Mouse (Mus musculus) neural tube, embryonic 15.5 days (tissue): Measurements from ENCODE around the gene Zbtb43. TPM values are rescaled to one million over a fixed set of nuclear protein-coding genes. Genes with fewer than 3 reads are reported as not detected.

Experiments
- ATAC-seq: fragments of 200-750 bp; cut with Nextera tagmentation; 2 replicates; pipeline ENCODE4 v1.8.0; 2017; ENCODE audit warnings: mild to moderate bottlenecking, moderate TSS enrichment, moderate library complexity; ENCODE audit not compliant: low FRiP score
- H3K27ac ChIP-seq: fragments of 300-500 bp; sonication (generic); replicated peaks from 2 replicates; pipeline ENCODE4 v1.5.1; 2015; ENCODE audit warnings: mild to moderate bottlenecking, inconsistent platforms
- H3K27me3 ChIP-seq: fragments of 300-500 bp; sonication (generic); replicated peaks from 2 replicates; pipeline ENCODE4 v1.6.1; 2015; ENCODE audit warnings: inconsistent platforms
- H3K36me3 ChIP-seq: fragments of 300-500 bp; sonication (generic); 2 replicates; pipeline ENCODE4 v1.6.1; 2015; ENCODE audit warnings: inconsistent platforms
- H3K4me1 ChIP-seq: fragments of 300-500 bp; sonication (generic); 2 replicates; pipeline ENCODE4 v1.6.1; 2015; ENCODE audit warnings: inconsistent platforms
- H3K4me2 ChIP-seq: fragments of 300-500 bp; sonication (generic); 2 replicates; pipeline ENCODE4 v1.6.1; 2015; ENCODE audit warnings: inconsistent platforms, mild to moderate bottlenecking, moderate library complexity
- H3K4me3 ChIP-seq: fragments of 300-500 bp; sonication (generic); replicated peaks from 2 replicates; pipeline ENCODE4 v1.5.1; 2015; ENCODE audit warnings: mild to moderate bottlenecking, inconsistent platforms
- H3K9ac ChIP-seq: fragments of 300-500 bp; sonication (generic); replicated peaks from 2 replicates; pipeline ENCODE4 v1.6.1; 2015; ENCODE audit warnings: mild to moderate bottlenecking, inconsistent platforms
- H3K9me3 ChIP-seq: fragments of 300-500 bp; sonication (generic); replicated peaks from 2 replicates; pipeline ENCODE4 v1.6.1; 2016; ENCODE audit warnings: inconsistent platforms
- WGBS: fragments of 180-500 bp; shearing (Covaris S2); methylation state at CpG from one replicate; pipeline ENCODE4 v1.1.7; 2015; ENCODE audit warnings: mixed read lengths; 5-methylcytosine and 5-hydroxymethylcytosine counted together
- polyA plus RNA-seq: library from polyadenylated mRNA; unstranded; fragments of >200 nt; fragmentation: Nextera tagmentation; extraction: Ambion mirVana; gene quantifications from 2 replicates; pipeline ENCODE4 v1.2.1, GENCODE M21; 2015

Gene Zbtb43
- polyA plus RNA-seq, result 20.4 and 21.9 TPM in 2 replicates

DNA sequence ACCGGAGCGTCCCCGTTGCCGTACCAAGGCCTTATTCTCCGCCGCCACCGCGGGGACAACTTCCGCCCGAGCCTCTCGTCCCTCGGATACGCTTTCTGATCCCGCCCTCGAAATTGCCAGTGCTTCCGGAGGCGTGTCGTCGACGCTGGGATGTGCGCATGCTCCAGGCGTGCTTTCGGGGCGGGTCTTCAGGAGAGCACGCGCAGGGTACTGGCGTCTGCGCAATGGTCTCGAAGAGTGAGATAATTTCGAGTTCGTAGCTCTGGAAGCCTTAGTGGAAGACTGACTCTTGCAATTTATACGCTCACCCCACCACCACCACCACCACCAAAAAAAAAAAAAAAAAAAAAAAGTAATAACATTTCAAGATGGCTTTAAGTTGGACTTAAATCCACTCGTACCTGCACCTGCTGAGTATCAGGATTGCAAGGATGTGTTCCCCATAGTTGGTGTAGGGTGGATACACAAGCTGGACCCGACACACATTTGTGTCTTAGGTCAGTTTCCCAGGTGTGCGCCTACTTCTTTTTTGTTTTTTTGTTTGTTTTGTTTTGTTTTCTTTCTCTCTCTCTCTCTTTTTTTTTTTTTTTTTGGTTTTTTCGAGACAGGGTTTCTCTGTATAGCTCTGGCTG lies at the start of gene Zbtb43:
Gene Zbtb43 (minus strand): TSS at position 94 of the 632 bp plus-strand sequence.
- peak; percentile 93 for ATAC-seq
- H3K27me3 ChIP-seq, result no peaks in the 10 kb centered on the region
- H3K9me3 ChIP-seq, result no peaks in the 10 kb centered on the region
- 4% methylated on average over 35 of the region's 36 CpGs for WGBS
- H3K4me2 ChIP-seq, result peak within 1 kb of the TSS; percentile 86
- H3K27ac ChIP-seq, result peak within 1 kb of the TSS; percentile 66; the same call in 1 of the 2 replicates
- peaks cover 2% of the 10 kb centered on the region; the same call in 1 of the 2 replicates for H3K36me3 ChIP-seq
- peak within 1 kb of the TSS; percentile 92 for H3K4me3 ChIP-seq
- peaks cover 31% of the 10 kb centered on the region for H3K4me1 ChIP-seq
- peak within 1 kb of the TSS; percentile 71 for H3K9ac ChIP-seq

DNA sequence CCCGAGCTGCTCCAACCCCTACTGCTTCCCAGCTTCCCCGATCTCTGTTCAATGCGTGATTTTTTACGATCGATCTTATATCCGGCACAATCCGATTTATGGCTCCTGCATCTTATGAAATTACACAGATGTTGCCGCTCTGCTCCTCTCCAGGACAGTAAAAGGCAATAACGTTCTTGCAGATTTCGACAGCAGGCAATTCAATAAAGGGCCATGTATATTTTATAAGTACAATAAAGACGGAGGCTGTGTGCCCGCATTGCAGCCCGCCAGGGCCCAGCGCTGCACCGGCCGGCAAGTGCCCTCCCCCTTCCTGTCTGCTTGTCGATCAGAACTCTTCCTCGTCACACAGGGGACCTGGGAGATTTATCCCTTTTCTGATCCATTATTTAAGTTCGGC lies 47.5 kb upstream of the Zbtb43 start:
- Histone ChIP-seq H3K4me2 (peak overlapping the region; percentile 32), H3K4me1 (peaks cover 29% of the 10 kb centered on the region), H3K27me3 (no peaks in the 10 kb centered on the region), H3K9me3 (no peaks in the 10 kb centered on the region), H3K4me3 (no peak overlapping the region), H3K27ac (peak overlapping the region; percentile 70), H3K36me3 (no peaks in the 10 kb centered on the region), H3K9ac (no peak overlapping the region)
- WGBS, result 20% methylated on average over 19 of the region's 19 CpGs
- ATAC-seq, result peak; percentile 82

DNA sequence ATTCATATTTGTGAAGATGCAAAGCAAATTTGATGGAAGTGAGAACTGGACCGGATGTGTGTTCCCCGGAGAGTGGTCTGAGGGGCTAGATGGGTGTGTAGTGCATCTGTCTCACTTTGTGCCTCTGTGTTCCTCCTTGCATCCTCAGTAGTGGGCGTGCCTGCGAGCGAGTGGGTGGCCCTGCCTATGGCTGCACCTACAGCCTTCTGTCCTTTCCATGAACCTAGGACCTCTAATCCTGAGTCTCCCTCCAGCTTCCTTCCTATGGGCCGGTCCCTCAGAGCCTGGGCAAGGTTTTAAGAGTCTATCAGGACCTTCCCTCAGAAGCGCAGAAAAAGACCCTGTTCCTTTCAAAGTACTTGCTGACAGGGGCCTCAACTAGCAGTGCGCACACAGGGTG lies 47.1 kb upstream of the Zbtb43 start:
- peak overlapping the region; percentile 32 for H3K4me2 ChIP-seq
- H3K9ac ChIP-seq, result no peak overlapping the region
- no peaks in the 10 kb centered on the region for H3K9me3 ChIP-seq
- peaks cover 29% of the 10 kb centered on the region for H3K4me1 ChIP-seq
- 54% methylated on average over 8 of the region's 8 CpGs for WGBS
- H3K27ac ChIP-seq, result peak overlapping the region; percentile 70
- peak; percentile 40 for ATAC-seq
- H3K36me3 ChIP-seq, result no peaks in the 10 kb centered on the region
- no peaks in the 10 kb centered on the region for H3K27me3 ChIP-seq
- no peak overlapping the region for H3K4me3 ChIP-seq

DNA sequence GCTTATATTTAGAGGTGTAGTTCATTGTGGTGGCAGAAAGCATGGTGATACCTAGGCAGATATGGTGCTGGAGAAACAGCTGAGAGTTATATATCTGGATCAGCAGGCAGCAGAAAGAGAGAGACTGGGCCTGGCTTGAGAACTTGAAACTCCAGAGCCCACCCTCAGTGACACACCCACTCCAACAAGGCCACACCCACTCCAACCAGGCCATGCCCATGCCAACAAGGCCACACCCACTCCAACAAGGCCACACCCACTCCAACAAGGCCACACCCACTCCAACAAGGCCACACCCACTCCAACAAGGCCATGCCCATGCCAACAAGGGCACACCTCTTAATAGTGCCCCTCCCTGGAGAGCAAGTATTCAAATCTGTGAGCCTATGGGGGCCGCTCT lies 42.4 kb upstream of the Zbtb43 start:
- Histone ChIP-seq H3K27me3 (no peaks in the 10 kb centered on the region), H3K9ac (no peak overlapping the region), H3K9me3 (no peaks in the 10 kb centered on the region), H3K4me2 (no peak overlapping the region), H3K36me3 (no peaks in the 10 kb centered on the region), H3K4me3 (no peak overlapping the region), H3K4me1 (peaks cover 14% of the 10 kb centered on the region), H3K27ac (no peak overlapping the region)
- WGBS, result 96% methylated on average over 1 of the region's 1 CpGs
- no peak for ATAC-seq

DNA sequence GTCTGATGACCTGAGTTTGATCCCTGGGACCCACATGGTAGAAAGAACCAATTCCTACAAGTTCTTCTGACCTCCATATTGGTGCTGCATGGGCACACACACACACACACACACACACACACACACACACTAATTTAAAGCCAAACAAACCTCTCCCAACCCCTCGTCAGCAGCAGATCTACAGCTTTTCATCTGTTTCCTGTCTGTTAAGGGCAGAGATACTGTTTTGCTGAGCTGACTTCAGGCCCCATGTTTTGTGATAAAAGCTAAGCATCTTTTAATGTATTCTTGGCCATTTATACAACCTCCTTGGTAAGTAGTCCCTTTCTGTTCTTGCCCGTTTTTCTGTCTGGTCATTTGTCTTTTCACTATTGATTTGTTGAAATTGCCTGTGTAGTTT lies 34.2 kb upstream of the Zbtb43 start:
- no peak overlapping the region for H3K27ac ChIP-seq
- H3K4me2 ChIP-seq, result no peak overlapping the region
- H3K9ac ChIP-seq, result no peak overlapping the region
- no peak overlapping the region for H3K4me3 ChIP-seq
- no peaks in the 10 kb centered on the region for H3K36me3 ChIP-seq
- H3K4me1 ChIP-seq, result no peaks in the 10 kb centered on the region
- no peak for ATAC-seq
- 26% methylated on average over 2 of the region's 2 CpGs for WGBS
- H3K27me3 ChIP-seq, result no peaks in the 10 kb centered on the region
- no peaks in the 10 kb centered on the region; the same call in 1 of the 2 replicates for H3K9me3 ChIP-seq

DNA sequence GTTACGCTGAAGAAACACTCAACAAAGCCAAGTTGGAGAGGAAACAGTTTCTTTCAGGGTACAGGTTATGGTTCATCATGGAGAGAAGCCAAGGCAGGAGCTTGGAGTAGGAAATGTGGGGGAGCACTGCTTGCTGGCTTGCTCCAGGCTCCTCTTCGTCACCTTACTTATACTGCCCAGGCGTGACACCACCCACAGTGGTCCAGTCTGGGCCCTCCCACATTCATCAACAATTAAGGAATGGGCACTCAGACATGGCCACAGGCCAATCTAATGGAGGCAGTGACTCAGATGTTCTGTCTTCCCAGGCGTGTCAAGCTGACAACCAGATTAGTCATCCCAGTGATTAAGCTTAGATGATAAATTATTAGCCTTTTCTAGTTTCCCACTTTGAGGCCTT lies 29.9 kb upstream of the Zbtb43 start:
- Histone ChIP-seq H3K4me3 (no peak overlapping the region), H3K27me3 (no peaks in the 10 kb centered on the region), H3K36me3 (no peaks in the 10 kb centered on the region), H3K9ac (no peak overlapping the region), H3K27ac (no peak overlapping the region), H3K4me2 (no peak overlapping the region), H3K9me3 (no peaks in the 10 kb centered on the region; the same call in 1 of the 2 replicates), H3K4me1 (no peaks in the 10 kb centered on the region)
- WGBS, result 70% methylated on average over 4 of the region's 4 CpGs
- no peak for ATAC-seq

DNA sequence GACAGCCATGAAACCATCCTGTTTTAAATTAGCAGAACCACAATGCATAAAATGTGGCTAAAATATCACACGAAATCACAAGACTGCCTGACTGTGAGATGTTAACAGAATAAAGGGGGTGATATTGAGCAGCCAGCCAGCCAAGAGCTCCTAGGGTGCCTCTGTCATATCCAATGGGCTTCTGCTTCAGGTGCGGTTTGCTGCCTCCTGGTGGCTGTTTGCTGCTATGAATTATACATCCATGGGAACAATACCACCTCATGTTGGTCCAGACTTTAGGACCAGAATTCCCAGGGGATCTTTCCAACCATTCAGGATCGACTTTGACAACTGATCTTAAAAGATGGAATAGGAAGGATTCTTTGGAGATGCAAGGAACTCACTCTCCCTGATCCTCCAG lies 27.3 kb upstream of the Zbtb43 start:
- Histone ChIP-seq H3K4me3 (no peak overlapping the region), H3K27me3 (no peaks in the 10 kb centered on the region), H3K4me1 (no peaks in the 10 kb centered on the region), H3K9me3 (no peaks in the 10 kb centered on the region; the same call in 1 of the 2 replicates), H3K36me3 (no peaks in the 10 kb centered on the region), H3K27ac (no peak overlapping the region), H3K9ac (no peak overlapping the region), H3K4me2 (no peak overlapping the region)
- ATAC-seq, result no peak
- 61% methylated on average over 3 of the region's 3 CpGs for WGBS

DNA sequence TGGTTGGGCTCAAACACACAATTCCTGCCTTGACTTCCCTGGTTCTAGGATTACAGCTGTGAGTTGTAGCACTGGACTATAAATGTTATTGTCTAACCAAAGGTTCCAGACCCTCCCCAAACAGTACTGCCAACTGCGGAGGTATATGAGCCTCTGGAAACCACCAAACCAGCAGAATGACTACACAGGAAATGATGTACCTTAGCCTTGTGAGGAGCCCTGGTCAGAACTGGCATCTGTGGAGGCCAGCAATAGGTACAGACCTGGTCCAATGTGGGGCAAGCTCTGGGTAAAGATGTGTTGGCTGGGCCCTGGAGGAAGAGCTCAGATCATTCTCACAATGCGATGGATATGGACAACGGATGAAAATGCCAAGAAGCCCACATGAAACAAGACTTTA lies 23.7 kb upstream of the Zbtb43 start:
- no peaks in the 10 kb centered on the region; the same call in 1 of the 2 replicates for H3K27me3 ChIP-seq
- H3K4me3 ChIP-seq, result no peak overlapping the region
- peaks cover 15% of the 10 kb centered on the region for H3K4me1 ChIP-seq
- no peaks in the 10 kb centered on the region for H3K36me3 ChIP-seq
- no peaks in the 10 kb centered on the region for H3K9me3 ChIP-seq
- no peak overlapping the region for H3K27ac ChIP-seq
- no peak for ATAC-seq
- H3K9ac ChIP-seq, result no peak overlapping the region
- no peak overlapping the region for H3K4me2 ChIP-seq
- WGBS, result 91% methylated on average over 3 of the region's 3 CpGs

DNA sequence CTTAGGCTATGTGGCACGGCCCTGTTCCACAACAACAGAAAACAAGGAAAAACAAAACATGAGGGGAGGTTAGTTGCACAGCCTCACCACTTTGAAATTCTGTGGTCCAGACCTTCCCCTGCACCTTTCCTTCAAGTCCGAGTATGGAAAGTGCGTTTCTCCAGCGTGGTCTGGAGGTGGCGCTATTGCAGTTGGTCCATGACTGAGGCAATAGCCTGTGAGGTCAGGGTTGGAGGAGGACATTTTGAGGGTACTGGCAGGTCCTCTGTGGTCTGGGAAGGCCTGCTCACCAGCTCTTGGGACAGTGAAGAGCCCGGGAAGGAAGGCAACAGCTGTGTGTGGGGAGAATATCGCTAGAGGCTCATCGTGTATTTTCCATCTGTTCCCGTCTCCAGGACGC lies 21.2 kb upstream of the Zbtb43 start:
- no peak overlapping the region for H3K4me3 ChIP-seq
- no peak overlapping the region for H3K9ac ChIP-seq
- no peak overlapping the region for H3K4me2 ChIP-seq
- 49% methylated on average over 10 of the region's 10 CpGs for WGBS
- no peaks in the 10 kb centered on the region for H3K36me3 ChIP-seq
- peaks cover 5% of the 10 kb centered on the region; the same call in 1 of the 2 replicates for H3K27me3 ChIP-seq
- H3K27ac ChIP-seq, result no peak overlapping the region
- ATAC-seq, result no peak
- H3K4me1 ChIP-seq, result peaks cover 16% of the 10 kb centered on the region
- H3K9me3 ChIP-seq, result no peaks in the 10 kb centered on the region

DNA sequence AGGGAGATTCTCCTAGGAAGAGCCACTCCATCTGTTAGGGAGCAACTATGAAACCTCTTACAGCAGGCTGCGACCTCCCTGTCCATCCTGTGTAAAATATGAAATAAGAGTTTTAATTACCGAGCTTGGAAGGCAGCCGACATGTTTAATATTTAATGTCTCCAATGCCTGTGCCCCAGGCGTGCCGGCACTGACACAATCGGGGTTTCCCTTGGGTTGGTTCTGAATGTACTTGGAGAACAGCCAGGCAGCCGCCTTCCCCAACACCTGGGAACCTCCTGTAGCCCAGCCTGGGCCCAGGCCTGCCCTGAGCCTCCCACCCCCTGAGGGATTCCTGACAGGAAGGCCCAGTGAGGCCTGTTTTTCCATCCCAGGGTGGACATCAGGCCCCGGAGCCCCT lies 19.0 kb upstream of the Zbtb43 start:
- ATAC-seq, result peak; percentile 33
- H3K4me2 ChIP-seq, result no peak overlapping the region

DNA sequence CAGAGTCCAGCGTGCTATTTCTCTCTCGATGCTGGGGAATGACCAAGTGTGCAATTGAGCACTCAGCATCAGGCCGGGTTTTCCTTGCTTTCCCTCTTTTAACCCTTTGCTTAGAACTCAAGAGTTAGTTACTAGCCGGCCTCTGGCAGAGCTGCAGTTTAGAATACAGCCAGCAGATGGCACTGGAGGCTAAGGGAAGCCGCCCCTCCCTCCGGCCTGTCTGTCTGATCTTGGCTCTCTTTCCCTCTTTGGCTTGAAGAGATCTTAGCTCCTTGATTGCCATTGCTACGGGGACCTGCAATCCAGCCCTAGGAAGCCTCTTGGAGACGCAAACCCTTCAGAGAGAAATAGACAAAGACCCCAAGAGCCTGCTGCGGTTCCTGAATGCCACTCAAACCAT lies 18.5 kb upstream of the Zbtb43 start:
- no peak overlapping the region; the same call in 1 of the 2 replicates for H3K9ac ChIP-seq
- H3K9me3 ChIP-seq, result no peaks in the 10 kb centered on the region
- H3K36me3 ChIP-seq, result no peaks in the 10 kb centered on the region
- no peak overlapping the region for H3K4me2 ChIP-seq
- peak; percentile 73 for ATAC-seq
- peaks cover 23% of the 10 kb centered on the region for H3K4me1 ChIP-seq
- peaks cover 5% of the 10 kb centered on the region; the same call in 1 of the 2 replicates for H3K27me3 ChIP-seq
- WGBS, result 8% methylated on average over 9 of the region's 9 CpGs
- no peak overlapping the region for H3K4me3 ChIP-seq
- peak overlapping the region; percentile 67 for H3K27ac ChIP-seq

More for the DNA sequence above, 19.0 kb upstream of the Zbtb43 start:
- Histone ChIP-seq H3K36me3 (no peaks in the 10 kb centered on the region), H3K27ac (peak overlapping the region; percentile 67), H3K9me3 (no peaks in the 10 kb centered on the region), H3K27me3 (peaks cover 5% of the 10 kb centered on the region; the same call in 1 of the 2 replicates), H3K4me3 (no peak overlapping the region), H3K9ac (no peak overlapping the region; the same call in 1 of the 2 replicates), H3K4me1 (peaks cover 23% of the 10 kb centered on the region)
- WGBS, result 40% methylated on average over 8 of the region's 8 CpGs

DNA sequence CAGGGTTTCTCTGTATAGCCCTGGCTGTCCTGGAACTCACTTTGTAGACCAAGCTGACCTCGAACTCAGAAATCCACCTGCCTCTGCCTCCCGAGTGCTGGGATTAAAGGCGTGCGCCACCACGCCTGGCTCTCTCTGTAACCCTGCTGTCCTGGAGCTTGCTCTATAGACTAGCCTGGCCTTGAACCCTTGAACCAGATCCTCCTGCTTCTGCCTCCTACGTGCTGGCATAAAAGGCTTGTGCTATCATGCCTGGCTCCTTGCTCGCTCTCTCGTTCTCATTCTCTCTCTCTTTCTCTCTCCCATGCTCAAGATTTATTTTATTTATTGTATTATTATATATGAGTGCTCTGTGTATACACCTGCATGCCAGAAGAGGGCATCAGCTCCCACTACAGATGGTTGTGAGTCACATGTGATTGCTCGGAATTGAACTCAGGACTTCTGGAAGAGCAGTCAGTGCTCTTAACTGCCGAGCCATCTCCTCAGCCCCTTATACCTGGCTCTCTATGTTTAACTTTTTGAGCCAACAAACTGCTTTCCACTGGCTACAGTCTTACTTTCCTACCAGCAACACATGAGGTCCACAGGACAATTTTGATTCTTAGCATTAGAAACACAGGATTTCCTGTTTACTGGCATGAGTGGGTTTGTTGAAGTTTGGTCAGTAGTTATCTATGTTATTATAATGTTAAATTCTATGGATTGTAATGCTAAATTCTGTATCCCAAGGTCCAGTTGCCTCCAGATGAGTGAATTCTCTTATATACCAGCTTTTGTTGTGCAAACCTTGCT lies 9.8 kb upstream of the Zbtb43 start:
- no peak overlapping the region for H3K4me3 ChIP-seq
- H3K4me2 ChIP-seq, result no peak overlapping the region
- H3K9ac ChIP-seq, result no peak overlapping the region
- WGBS, result 93% methylated on average over 10 of the region's 10 CpGs
- no peaks in the 10 kb centered on the region for H3K9me3 ChIP-seq
- H3K27me3 ChIP-seq, result no peaks in the 10 kb centered on the region
- 0 out of 2 replicates have a peak, but pooled peaks cover 11% of the 10 kb centered on the region for H3K4me1 ChIP-seq
- ATAC-seq, result no peak
- no peaks in the 10 kb centered on the region for H3K36me3 ChIP-seq
- no peak overlapping the region for H3K27ac ChIP-seq
